Mouse (Mus musculus): ENCODE results near the gene Chpf2. TPM values are rescaled to one million over a fixed set of nuclear protein-coding genes. Genes with fewer than 3 reads are reported as not detected.

Gene Chpf2
- polyA plus RNA-seq (2012; rRNA removed; ENCODE audit: low replicate concordance): 19.2 and 29.3 TPM in 2 replicates

GRCm38 (mm10) chr5:24586547-24587199 is at the start of gene Chpf2:
Gene Chpf2 (plus strand): TSS chr5:24586741.

GRCm38 (mm10) chr5:24540387-24541143 is 46.0 kb upstream of the Chpf2 start, which contains the start of gene Asb10:
Gene Asb10 (minus strand): TSS chr5:24540978.

GRCm38 (mm10) chr5:24556709-24557108 is 29.8 kb upstream of the Chpf2 start, which contains the start of gene 4931409K22Rik:
Gene 4931409K22Rik (minus strand): TSS chr5:24556809.

GRCm38 (mm10) chr5:24577183-24577929 is 9.2 kb upstream of the Chpf2 start, which contains the start of gene Abcf2:
Gene Abcf2 (minus strand): TSS chr5:24577467.

GRCm38 (mm10) chr5:24623986-24624821 is 37.7 kb downstream of the Chpf2 start, which contains the start of gene Smarcd3:
Gene Smarcd3 (minus strand): TSS chr5:24624411.

Other genes starting within 250 kb of the Chpf2 start
- 28.0 and 30.1 TPM in 2 replicates for gene Kcnh2, start 235.1 kb upstream of the Chpf2 start, polyA plus RNA-seq (2012; rRNA removed; ENCODE audit: low replicate concordance)
- 4.7 and 4.9 TPM in 2 replicates for gene Nos3, start 221.9 kb upstream of the Chpf2 start, polyA plus RNA-seq (2012; rRNA removed; ENCODE audit: low replicate concordance)
- 0.71 and 1.4 TPM in 2 replicates for gene Atg9b, start 194.6 kb upstream of the Chpf2 start, polyA plus RNA-seq (2012; rRNA removed; ENCODE audit: low replicate concordance)
- gene Abcb8, start 193.1 kb upstream of the Chpf2 start, polyA plus RNA-seq (2012; rRNA removed; ENCODE audit: low replicate concordance): 85.8 and 114 TPM in 2 replicates
- 1.3 and 1.6 TPM in 2 replicates for gene Asic3, start 173.3 kb upstream of the Chpf2 start, polyA plus RNA-seq (2012; rRNA removed; ENCODE audit: low replicate concordance)
- gene Cdk5, start 163.2 kb upstream of the Chpf2 start, polyA plus RNA-seq (2012; rRNA removed; ENCODE audit: low replicate concordance): 50.7 and 63.3 TPM in 2 replicates
- 70.2 and 100 TPM in 2 replicates for gene Slc4a2, start 162.9 kb upstream of the Chpf2 start, polyA plus RNA-seq (2012; rRNA removed; ENCODE audit: low replicate concordance)
- gene Fastk, start 141.5 kb upstream of the Chpf2 start, polyA plus RNA-seq (2012; rRNA removed; ENCODE audit: low replicate concordance): 318 and 383 TPM in 2 replicates
- gene Tmub1, start 138.9 kb upstream of the Chpf2 start, polyA plus RNA-seq (2012; rRNA removed; ENCODE audit: low replicate concordance): 110 and 188 TPM in 2 replicates
- 37.9 and 65.7 TPM in 2 replicates for gene Agap3, start 134.6 kb upstream of the Chpf2 start, polyA plus RNA-seq (2012; rRNA removed; ENCODE audit: low replicate concordance)
- gene Gbx1, start 59.5 kb upstream of the Chpf2 start, polyA plus RNA-seq (2012; rRNA removed; ENCODE audit: low replicate concordance): not detected in 2 replicates
- gene Asb10, start 45.8 kb upstream of the Chpf2 start, polyA plus RNA-seq (2012; rRNA removed; ENCODE audit: low replicate concordance): 0.18 and 0.43 TPM in 2 replicates
- not detected in 2 replicates for gene 4931409K22Rik, start 29.9 kb upstream of the Chpf2 start, polyA plus RNA-seq (2012; rRNA removed; ENCODE audit: low replicate concordance)
- 34.5 and 40.4 TPM in 2 replicates for gene Abcf2, start 9.3 kb upstream of the Chpf2 start, polyA plus RNA-seq (2012; rRNA removed; ENCODE audit: low replicate concordance)
- 18.3 and 24.5 TPM in 2 replicates for gene Smarcd3, start 37.7 kb downstream of the Chpf2 start, polyA plus RNA-seq (2012; rRNA removed; ENCODE audit: low replicate concordance)
- gene Nub1, start 98.8 kb downstream of the Chpf2 start, polyA plus RNA-seq (2012; rRNA removed; ENCODE audit: low replicate concordance): 26.2 and 41.5 TPM in 2 replicates
- 1.6 and 2.6 TPM in 2 replicates for gene Wdr86, start 144.0 kb downstream of the Chpf2 start, polyA plus RNA-seq (2012; rRNA removed; ENCODE audit: low replicate concordance)
- gene Crygn, start 171.3 kb downstream of the Chpf2 start, polyA plus RNA-seq (2012; rRNA removed; ENCODE audit: low replicate concordance): 0.20 and 0.98 TPM in 2 replicates

All from duodenum, adult 2 months (tissue).